Mouse (Mus musculus) olfactory bulb, adult 2 months (tissue): ENCODE data around the gene Slc15a3.

ENCODE experiments used
- CTCF ChIP-seq: fragments of 200-500 bp; IDR thresholded peaks from 2 replicates; pipeline ENCODE4 v1.5.1; 2012; ENCODE audit warnings: low read depth, mild to moderate bottlenecking, low read length, moderate library complexity; ENCODE audit not compliant: insufficient read depth
- POLR2A ChIP-seq: fragments of 200-500 bp; IDR thresholded peaks from 2 replicates; pipeline ENCODE4 v1.6.1; 2012; ENCODE audit warnings: mild to moderate bottlenecking, low read depth, low read length, moderate library complexity; ENCODE audit not compliant: insufficient read depth

GRCm38 (mm10) chr19:10845454-10845853, 5.9 kb downstream of the Slc15a3 start:
- no peak for TF ChIP-seq CTCF
- no peak for TF ChIP-seq POLR2A
